Mouse (Mus musculus): Measurements from ENCODE around the gene Hdgfl2. TPM values are rescaled to one million over a fixed set of nuclear protein-coding genes. Genes with fewer than 3 reads are reported as not detected.
"Not testable (repeated sequence)": the region's sequence is repeated elsewhere in the genome, so short reads cannot be mapped to it uniquely, and the experiment has no call there.

Gene Hdgfl2
- polyA plus RNA-seq, 1 experiment from 2014 or later: 177 TPM

GRCm38 (mm10) chr17:56071126-56071525 lies 8.3 kb upstream of the Hdgfl2 start:
- Histone ChIP-seq H3K27me3 (no peaks in the 10 kb centered on the region), H3K4me1 (peaks cover 16% of the 10 kb centered on the region), H3K4me3 (no peak overlapping the region), H3K9me3 (replicated peaks) (no peaks in the 10 kb centered on the region), H3K4me2 (replicated peaks) (no peak overlapping the region), H3K27ac (no peak overlapping the region), H3K36me3 (peaks cover 69% of the 10 kb centered on the region), H3K9ac (no peak overlapping the region)
- no peak for ATAC-seq (ENCODE audit: low FRiP score)

- WGBS: 93% methylated on average over 5 of the region's 5 CpGs
Observed at GRCm38 (mm10) chr17:56072243-56072642, 7.2 kb upstream of the Hdgfl2 start.

GRCm38 (mm10) chr17:56074097-56074826 lies 5.2 kb upstream of the Hdgfl2 start:
- WGBS: 9% methylated on average over 22 of the region's 22 CpGs
- Histone ChIP-seq H3K9me3 (replicated peaks) (no peaks in the 10 kb centered on the region), H3K4me2 (replicated peaks) (peak overlapping the region; percentile 82), H3K27me3 (no peaks in the 10 kb centered on the region), H3K36me3 (peaks cover 37% of the 10 kb centered on the region), H3K9ac (peak overlapping the region; percentile 78), H3K27ac (peak overlapping the region; percentile 93), H3K4me3 (peak overlapping the region; percentile 84), H3K4me1 (peaks cover 16% of the 10 kb centered on the region)
- peak; percentile 7 for ATAC-seq (ENCODE audit: low FRiP score)

More at GRCm38 (mm10) chr17:56072243-56072642, 7.2 kb upstream of the Hdgfl2 start:
- Histone ChIP-seq H3K27ac (no peak overlapping the region), H3K4me2 (replicated peaks) (no peak overlapping the region), H3K4me3 (no peak overlapping the region), H3K27me3 (no peaks in the 10 kb centered on the region), H3K36me3 (peaks cover 58% of the 10 kb centered on the region), H3K9me3 (replicated peaks) (no peaks in the 10 kb centered on the region), H3K4me1 (peaks cover 16% of the 10 kb centered on the region), H3K9ac (no peak overlapping the region)
- no peak for ATAC-seq (ENCODE audit: low FRiP score)

- peaks cover 32% of the 10 kb centered on the region for H3K36me3 ChIP-seq
- H3K27me3 ChIP-seq: no peaks in the 10 kb centered on the region
- H3K9ac ChIP-seq: peak within 1 kb of the TSS; percentile 78
- H3K27ac ChIP-seq: peak within 1 kb of the TSS; percentile 93
- WGBS: under 1% methylated on average over 35 of the region's 35 CpGs
- H3K4me1 ChIP-seq: peaks cover 16% of the 10 kb centered on the region
- H3K9me3 ChIP-seq (replicated peaks): no peaks in the 10 kb centered on the region
- H3K4me2 ChIP-seq (replicated peaks): peak within 1 kb of the TSS; percentile 82
- peak within 1 kb of the TSS; percentile 84 for H3K4me3 ChIP-seq
- peak; percentile 54 for ATAC-seq (ENCODE audit: low FRiP score)
Observed at GRCm38 (mm10) chr17:56074827-56075208, 4.6 kb upstream of the Hdgfl2 start, which contains the start of gene Ubxn6. TSS of gene Ubxn6 (minus strand) at chr17:56075028.

GRCm38 (mm10) chr17:56077523-56077922 lies 1.9 kb upstream of the Hdgfl2 start:
- ATAC-seq (ENCODE audit: low FRiP score): no peak

GRCm38 (mm10) chr17:56078361-56078760 lies 1.1 kb upstream of the Hdgfl2 start:
- 0 out of 2 replicates have a peak overlapping the region, but pooled peaks have one; percentile 84 for H3K4me3 ChIP-seq
- H3K9ac ChIP-seq; H3K9me3 ChIP-seq (replicated peaks); H3K27me3 ChIP-seq; ATAC-seq (ENCODE audit: low FRiP score); H3K27ac ChIP-seq: not testable (repeated sequence)
- H3K4me2 ChIP-seq (replicated peaks): peak overlapping the region; percentile 99
- WGBS: 66% methylated on average over 9 of the region's 9 CpGs
- peaks cover 11% of the 10 kb centered on the region; the same call in 1 of the 2 replicates for H3K36me3 ChIP-seq
- H3K4me1 ChIP-seq: peaks cover 43% of the 10 kb centered on the region

More at GRCm38 (mm10) chr17:56077523-56077922, 1.9 kb upstream of the Hdgfl2 start:
- Histone ChIP-seq H3K4me3 (no peak overlapping the region), H3K4me1 (peaks cover 42% of the 10 kb centered on the region), H3K9me3 (replicated peaks) (no peaks in the 10 kb centered on the region), H3K27me3 (no peaks in the 10 kb centered on the region), H3K36me3 (peaks cover 8% of the 10 kb centered on the region), H3K27ac (no peak overlapping the region), H3K9ac (no peak overlapping the region), H3K4me2 (replicated peaks) (no peak overlapping the region)
- 91% methylated on average over 5 of the region's 5 CpGs for WGBS

GRCm38 (mm10) chr17:56079921-56080320 lies 487 bp downstream of the Hdgfl2 start:
- 2% methylated on average over 11 of the region's 11 CpGs for WGBS
- no peaks in the 10 kb centered on the region for H3K9me3 ChIP-seq (replicated peaks)

GRCm38 (mm10) chr17:56080781-56081585 lies 1.5 kb downstream of the Hdgfl2 start:
- peaks cover 22% of the 10 kb centered on the region for H3K36me3 ChIP-seq
- H3K27ac ChIP-seq: peak overlapping the region; percentile 73
- H3K4me1 ChIP-seq: peaks cover 27% of the 10 kb centered on the region
- H3K4me3 ChIP-seq: peak overlapping the region; percentile 84
- WGBS: 8% methylated on average over 8 of the region's 8 CpGs
- no peaks in the 10 kb centered on the region for H3K9me3 ChIP-seq (replicated peaks)
- H3K4me2 ChIP-seq (replicated peaks): peak overlapping the region; percentile 99
- H3K27me3 ChIP-seq: no peaks in the 10 kb centered on the region
- peak; percentile 49 for ATAC-seq (ENCODE audit: low FRiP score)
- peak overlapping the region; percentile 85 for H3K9ac ChIP-seq

More at GRCm38 (mm10) chr17:56079921-56080320, 487 bp downstream of the Hdgfl2 start:
- ATAC-seq (ENCODE audit: low FRiP score): no peak
- H3K36me3 ChIP-seq: peaks cover 18% of the 10 kb centered on the region
- peaks cover 34% of the 10 kb centered on the region for H3K4me1 ChIP-seq
- H3K4me2 ChIP-seq (replicated peaks): peak overlapping the region; percentile 99
- H3K27me3 ChIP-seq: no peaks in the 10 kb centered on the region
- peak overlapping the region; percentile 78 for H3K27ac ChIP-seq
- H3K4me3 ChIP-seq: peak overlapping the region; percentile 84
- H3K9ac ChIP-seq: peak overlapping the region; percentile 85

GRCm38 (mm10) chr17:56092312-56092711 lies 12.9 kb downstream of the Hdgfl2 start:
- no peak overlapping the region for H3K4me3 ChIP-seq
- no peak for ATAC-seq (ENCODE audit: low FRiP score)
- no peaks in the 10 kb centered on the region for H3K27me3 ChIP-seq
- 91% methylated on average over 1 of the region's 1 CpGs for WGBS
- H3K36me3 ChIP-seq: peaks cover 56% of the 10 kb centered on the region
- no peaks in the 10 kb centered on the region for H3K9me3 ChIP-seq (replicated peaks)
- no peak overlapping the region for H3K27ac ChIP-seq
- H3K4me1 ChIP-seq: no peaks in the 10 kb centered on the region
- no peak overlapping the region for H3K9ac ChIP-seq
- no peak overlapping the region for H3K4me2 ChIP-seq (replicated peaks)

- Histone ChIP-seq H3K4me1 (no peaks in the 10 kb centered on the region), H3K27me3 (no peaks in the 10 kb centered on the region), H3K9me3 (replicated peaks) (no peaks in the 10 kb centered on the region), H3K4me3 (no peak overlapping the region), H3K9ac (no peak overlapping the region), H3K27ac (no peak overlapping the region), H3K36me3 (peaks cover 61% of the 10 kb centered on the region), H3K4me2 (replicated peaks) (no peak overlapping the region)
- no peak for ATAC-seq (ENCODE audit: low FRiP score)
- WGBS: 95% methylated on average over 1 of the region's 1 CpGs
Observed at GRCm38 (mm10) chr17:56092794-56093193, 13.4 kb downstream of the Hdgfl2 start.

- no peak for ATAC-seq (ENCODE audit: low FRiP score)
- Histone ChIP-seq H3K9me3 (replicated peaks) (no peaks in the 10 kb centered on the region), H3K27ac (no peak overlapping the region), H3K27me3 (no peaks in the 10 kb centered on the region), H3K4me3 (no peak overlapping the region), H3K9ac (no peak overlapping the region), H3K4me1 (no peaks in the 10 kb centered on the region), H3K4me2 (replicated peaks) (no peak overlapping the region), H3K36me3 (peaks cover 82% of the 10 kb centered on the region)
- 91% methylated on average over 12 of the region's 12 CpGs for whole genome bisulfite sequencing
Observed at GRCm38 (mm10) chr17:56096883-56097282, 17.4 kb downstream of the Hdgfl2 start.

GRCm38 (mm10) chr17:56098180-56098579 lies 18.7 kb downstream of the Hdgfl2 start:
- WGBS: 89% methylated on average over 8 of the region's 8 CpGs
- H3K27ac ChIP-seq: no peak overlapping the region

More at GRCm38 (mm10) chr17:56098180-56098579, 18.7 kb downstream of the Hdgfl2 start:
- Histone ChIP-seq H3K4me2 (replicated peaks) (no peak overlapping the region), H3K9me3 (replicated peaks) (no peaks in the 10 kb centered on the region), H3K4me3 (no peak overlapping the region), H3K9ac (no peak overlapping the region), H3K36me3 (peaks cover 92% of the 10 kb centered on the region), H3K27me3 (no peaks in the 10 kb centered on the region), H3K4me1 (no peaks in the 10 kb centered on the region)
- no peak for ATAC-seq (ENCODE audit: low FRiP score)

Measured in hindbrain, embryonic 12.5 days (tissue).